Mouse (Mus musculus): ENCODE data around the gene Art4. TPM values are rescaled to one million over a fixed set of nuclear protein-coding genes. Genes with fewer than 3 reads are reported as not detected.

Art4 gene
- total and polyA plus RNA-seq, 3 experiments = 0.50 to 0.60 TPM; not detected in 1

DNA sequence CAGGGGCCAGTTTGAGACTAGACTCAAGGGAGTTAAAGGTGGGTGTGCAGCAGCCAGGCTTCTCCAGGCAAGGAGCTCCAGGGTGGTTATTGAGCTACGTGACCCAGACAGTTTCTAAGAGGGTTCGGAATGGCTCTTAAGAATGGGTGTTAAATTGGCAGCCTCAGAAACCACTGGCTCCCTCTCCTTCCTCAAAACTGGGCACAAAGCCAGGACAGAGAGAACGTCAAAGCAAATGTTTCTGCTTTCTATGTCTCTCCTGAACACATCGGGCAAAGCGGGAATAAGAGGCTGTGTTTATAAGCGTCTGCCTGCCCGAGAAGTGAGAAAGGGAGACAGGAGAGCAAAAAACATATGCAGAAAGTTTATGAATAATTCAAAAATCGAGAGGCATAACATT is 17.1 kb upstream of the Art4 start:
- TF ChIP-seq MAFK (IDR thresholded peaks at IDR 0.05; ENCODE audit: borderline replicate concordance, low read depth, low read length) (no peak), MAZ (IDR thresholded peaks at IDR 0.05; ENCODE audit: low read depth, low read length) (no peak), UBTF (IDR thresholded peaks at IDR 0.05; ENCODE audit: borderline replicate concordance, insufficient read depth, low read depth, low read length) (no peak), POLR2AphosphoS2 (IDR thresholded peaks at IDR 0.05; ENCODE audit: low read length) (no peak), CHD2 (IDR thresholded peaks at IDR 0.05; ENCODE audit: low read length) (no peak), JUND (IDR thresholded peaks at IDR 0.05; ENCODE audit: low read depth, low read length) (no peak), TCF12 (IDR thresholded peaks at IDR 0.05; ENCODE audit: low read depth, low read length) (no peak), EP300 (IDR thresholded peaks at IDR 0.05; ENCODE audit: low read depth in 1 of 2, low read length in 2 of 2) (no peak), MYB (IDR thresholded peaks at IDR 0.05; ENCODE audit: low read depth, low read length) (no peak)
- DNase-seq (ENCODE audit: low read depth, low spot score) = peak; percentile 53
- Histone ChIP-seq H3K4me1 (ENCODE audit: control insufficient read depth in 1 of 2, insufficient read depth in 2 of 2, low read length in 2 of 2) (no peaks in the 10 kb centered on the region), H3K27ac (ENCODE audit: control insufficient read depth, low read depth, low read length) (no peak overlapping the region), H3K27me3 (ENCODE audit: control insufficient read depth in 1 of 2, insufficient read depth in 2 of 2, low read length in 2 of 2) (peaks cover 0 to 8% of the 10 kb centered on the region in 2 experiments; a peak in 3 of 4 replicates), H3K9ac (ENCODE audit: control insufficient read depth, low read depth, low read length, poor library complexity, severe bottlenecking) (no peak overlapping the region), H3K79me2 (ENCODE audit: control insufficient read depth, insufficient read depth, low read length, poor library complexity) (no peaks in the 10 kb centered on the region), H3K36me3 (ENCODE audit: control insufficient read depth in 1 of 2, insufficient read depth in 2 of 2, low read length in 2 of 2) (no peaks in the 10 kb centered on the region), H3K9me3 (replicated peaks; ENCODE audit: insufficient read depth, low read length) (no peaks in the 10 kb centered on the region), H3K4me3 (ENCODE audit: control insufficient read depth in 1 of 2, insufficient read depth in 1 of 2, low read depth in 2 of 2, low read length in 2 of 2) (no peak overlapping the region)

DNA sequence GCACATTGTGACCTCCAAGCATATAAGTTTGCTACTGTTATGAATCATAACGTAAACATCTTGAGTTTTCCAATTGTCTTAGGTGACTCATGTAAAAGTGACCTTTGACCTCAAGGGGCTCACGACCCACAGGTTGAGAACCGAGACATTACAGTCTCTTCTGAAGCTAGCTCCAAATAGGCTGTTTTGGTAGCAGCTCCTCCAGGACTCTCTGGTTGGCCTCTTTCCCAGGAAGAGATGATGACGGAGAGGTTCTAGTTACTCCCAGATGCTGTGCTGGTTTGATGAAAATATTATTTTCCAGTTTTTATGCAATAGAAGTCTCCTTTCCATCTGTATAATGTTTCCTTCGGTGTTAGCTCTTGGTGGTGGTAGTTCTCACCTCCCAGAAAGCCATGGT is 11.4 kb upstream of the Art4 start:
- Histone ChIP-seq H3K4me3 (ENCODE audit: control insufficient read depth in 1 of 2, insufficient read depth in 1 of 2, low read depth in 2 of 2, low read length in 2 of 2) (no peak overlapping the region), H3K79me2 (ENCODE audit: control insufficient read depth, insufficient read depth, low read length, poor library complexity) (no peaks in the 10 kb centered on the region), H3K36me3 (ENCODE audit: control insufficient read depth in 1 of 2, insufficient read depth in 2 of 2, low read length in 2 of 2) (no peaks in the 10 kb centered on the region), H3K27ac (ENCODE audit: control insufficient read depth, low read depth, low read length) (no peak overlapping the region), H3K4me1 (ENCODE audit: control insufficient read depth in 1 of 2, insufficient read depth in 2 of 2, low read length in 2 of 2) (no peaks in the 10 kb centered on the region), H3K9ac (ENCODE audit: control insufficient read depth, low read depth, low read length, poor library complexity, severe bottlenecking) (no peak overlapping the region), H3K27me3 (ENCODE audit: control insufficient read depth in 1 of 2, insufficient read depth in 2 of 2, low read length in 2 of 2) (peaks cover 0 to 3% of the 10 kb centered on the region in 2 experiments; a peak in 2 of 4 replicates), H3K9me3 (replicated peaks; ENCODE audit: insufficient read depth, low read length) (no peaks in the 10 kb centered on the region)
- no peak for DNase-seq (ENCODE audit: low read depth, low spot score)
- TF ChIP-seq GATA1 (IDR thresholded peaks at IDR 0.05; ENCODE audit: low read depth, low read length) (no peak), CTCF (IDR thresholded peaks at IDR 0.05 in 2 of 3, conservative IDR thresholded peaks at IDR 0.05 in 1 of 3; ENCODE audit: control insufficient read depth in 1 of 3, insufficient read depth in 1 of 3, low read depth in 2 of 3, low read length in 3 of 3, poor library complexity in 1 of 3, severe bottlenecking in 1 of 3) (no peak), MYC (IDR thresholded peaks at IDR 0.05; ENCODE audit: low read depth, low read length) (no peak), ETS1 (IDR thresholded peaks at IDR 0.05; ENCODE audit: low read depth, low read length) (no peak), RCOR1 (IDR thresholded peaks at IDR 0.05; ENCODE audit: low read depth, low read length) (no peak), NRF1 (IDR thresholded peaks at IDR 0.05; ENCODE audit: insufficient read depth, low read depth, low read length, poor library complexity, severe bottlenecking) (no peak), GABPA (IDR thresholded peaks at IDR 0.05; ENCODE audit: low read depth, low read length) (no peak), ZC3H11A (IDR thresholded peaks at IDR 0.05; ENCODE audit: low read depth, low read length) (no peak)
